Mouse (Mus musculus) kidney, adult 2 months (tissue): ENCODE measurements around the gene Atrnl1. TPM values are rescaled to one million over a fixed set of nuclear protein-coding genes. Genes with fewer than 3 reads are reported as not detected.
A peak's percentile ranks its signal among the peaks of the same experiment; 100 is the strongest.

ENCODE experiments used
- DNase-seq: peaks from one replicate; pipeline ENCODE4 v3.0.0; 2021
- H3K27ac ChIP-seq: fragments of 200-500 bp; 2 replicates; pipeline ENCODE4 v1.5.1; 2012; ENCODE audit warnings: low read depth, low read length, control low read depth, inconsistent platforms; ENCODE audit not compliant: insufficient read depth
- H3K27me3 ChIP-seq: fragments of 200-500 bp; replicated peaks from 2 replicates; pipeline ENCODE4 v1.6.1; 2012; ENCODE audit warnings: mild to moderate bottlenecking, moderate library complexity, low read length, inconsistent platforms; ENCODE audit not compliant: control insufficient read depth, insufficient read depth
- H3K36me3 ChIP-seq: fragments of 200-500 bp; 2 replicates; pipeline ENCODE4 v1.6.1; 2012; ENCODE audit warnings: mild to moderate bottlenecking, moderate library complexity, low read length, inconsistent platforms; ENCODE audit not compliant: control insufficient read depth, insufficient read depth
- H3K4me1 ChIP-seq: fragments of 200-500 bp; 2 replicates; pipeline ENCODE4 v1.6.1; 2011; ENCODE audit warnings: low read length; ENCODE audit not compliant: control insufficient read depth, insufficient read depth
- H3K4me3 ChIP-seq: fragments of 200-500 bp; 2 replicates; pipeline ENCODE4 v1.5.1; 2011; ENCODE audit warnings: mild to moderate bottlenecking, low read depth, low read length, control low read depth; ENCODE audit not compliant: insufficient read depth
- CTCF ChIP-seq: fragments of 200-500 bp; conservative IDR thresholded peaks from 2 replicates; pipeline ENCODE4 v1.5.1; 2011; ENCODE audit warnings: low read depth, mild to moderate bottlenecking, control low read depth, low read length, moderate library complexity, mixed read lengths; ENCODE audit not compliant: insufficient read depth, insufficient read length
- POLR2A ChIP-seq: fragments of 200-500 bp; IDR thresholded peaks from one replicate; pipeline ENCODE4 v1.6.1; 2011; ENCODE audit warnings: low read depth, low read length, control low read depth
- WGBS: fragments of 180-500 bp; shearing (Covaris S2); methylation state at CpG from one replicate; pipeline ENCODE4 v1.1.7; 2018; 5-methylcytosine and 5-hydroxymethylcytosine counted together
- polyA plus RNA-seq: library from polyadenylated mRNA; depleted of rRNA; stranded (reverse); fragments of >200 nt; gene quantifications from 2 replicates; pipeline ENCODE4 v1.2.3, GENCODE M21; 2012

The Atrnl1 gene
- polyA plus RNA-seq, 1 experiment: 13.4 TPM

DNA sequence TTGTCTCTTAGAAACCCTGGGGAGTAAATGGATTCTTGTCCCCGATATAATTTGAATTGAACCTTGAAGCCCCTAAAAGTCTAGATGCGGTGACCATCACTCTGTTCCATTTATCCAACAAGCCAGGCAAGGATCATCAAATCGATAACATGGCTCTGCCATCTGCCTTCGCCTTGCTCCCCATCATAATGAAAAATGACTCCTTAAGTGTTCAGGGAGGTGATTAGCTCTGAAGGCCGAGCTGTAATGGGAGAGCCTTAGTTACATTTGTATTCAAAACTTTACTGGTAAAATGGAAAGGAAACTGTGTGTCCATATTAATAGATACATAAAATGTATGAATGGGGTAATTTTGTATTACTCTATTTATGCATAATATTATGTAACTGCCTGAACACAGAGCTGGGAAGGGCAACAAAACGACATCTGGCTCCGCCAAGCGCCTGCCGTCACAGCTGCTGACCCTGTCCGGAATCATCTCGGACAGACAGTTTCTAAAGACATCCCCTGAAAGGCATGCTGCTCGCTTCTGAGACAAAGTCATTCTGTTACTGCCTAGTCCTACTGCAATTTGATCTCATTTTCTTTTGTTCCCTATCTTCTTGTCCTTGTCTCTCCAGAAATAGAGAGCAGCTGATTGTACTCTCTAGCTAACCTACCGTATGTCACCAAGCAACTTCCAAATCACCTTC, 441.8 kb downstream of the Atrnl1 start:
- 78% methylated on average over 13 of the region's 13 CpGs for WGBS
- no peaks in the 10 kb centered on the region for H3K4me1 ChIP-seq
- no peaks in the 10 kb centered on the region; the same call in 1 of the 2 replicates for H3K36me3 ChIP-seq
- H3K4me3 ChIP-seq: no peak overlapping the region
- no peak for TF ChIP-seq POLR2A
- TF ChIP-seq CTCF: no peak
- H3K27ac ChIP-seq: no peak overlapping the region
- H3K27me3 ChIP-seq: no peaks in the 10 kb centered on the region
- DNase-seq: no peak

DNA sequence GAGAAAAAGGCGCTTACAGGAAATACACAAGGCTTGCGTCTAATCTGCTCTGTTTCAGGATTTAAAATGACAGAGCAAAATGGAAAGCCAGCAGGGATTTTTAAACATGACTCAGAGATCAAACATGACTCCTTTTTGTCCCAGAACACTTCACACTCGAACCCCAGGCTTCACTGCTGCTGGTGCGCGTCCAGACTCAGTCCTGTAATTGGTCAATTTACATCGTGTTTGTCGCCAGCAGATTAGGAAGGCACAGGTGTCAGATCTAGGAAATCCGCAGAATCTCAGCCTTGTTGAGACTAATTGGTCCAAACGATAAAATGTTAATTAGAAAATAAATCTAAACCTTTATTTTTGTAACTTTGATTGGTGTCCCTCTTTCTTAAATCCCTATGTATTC, 448.9 kb downstream of the Atrnl1 start:
- H3K4me3 ChIP-seq: no peak overlapping the region
- 73% methylated on average over 9 of the region's 9 CpGs for WGBS
- TF ChIP-seq CTCF (no peak), POLR2A (no peak)

DNA sequence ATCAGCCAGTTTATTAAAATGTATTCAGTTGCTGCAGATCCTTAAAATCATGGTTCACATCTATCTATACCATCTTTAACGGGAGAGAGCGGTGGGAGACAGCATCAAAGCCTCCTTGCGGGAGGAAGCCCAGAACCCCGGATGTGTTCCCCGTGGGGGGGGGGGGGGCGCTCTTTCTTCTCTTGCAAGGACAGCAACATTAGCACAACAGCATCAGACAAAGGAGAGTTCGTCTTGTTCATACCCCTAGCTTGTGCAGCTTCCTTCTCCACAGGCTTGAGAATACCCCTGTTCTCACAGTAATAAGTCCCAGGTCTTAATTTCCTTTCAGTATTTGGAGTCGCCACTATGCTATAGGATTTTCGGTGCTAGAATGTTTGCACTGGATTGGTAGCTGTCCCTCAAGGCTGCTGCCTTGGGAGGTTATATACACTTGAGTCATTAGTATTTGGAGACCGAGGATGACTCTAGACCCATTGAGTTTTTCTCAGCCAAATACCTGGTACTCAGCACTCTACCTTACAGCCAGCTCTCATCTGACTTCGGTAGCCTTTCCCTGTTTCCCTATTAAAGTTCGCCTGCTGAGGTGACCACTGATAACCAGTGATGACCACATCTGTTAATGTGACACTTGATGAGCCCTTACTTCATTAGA, 449.5 kb downstream of the Atrnl1 start:
- 63% methylated on average over 12 of the region's 12 CpGs for WGBS
- H3K36me3 ChIP-seq: no peaks in the 10 kb centered on the region
- no peaks in the 10 kb centered on the region for H3K4me1 ChIP-seq
- no peaks in the 10 kb centered on the region for H3K27me3 ChIP-seq
- TF ChIP-seq POLR2A: no peak
- TF ChIP-seq CTCF: no peak
- no peak overlapping the region for H3K4me3 ChIP-seq
- DNase-seq: no peak
- no peak overlapping the region for H3K27ac ChIP-seq

More for the DNA sequence above, 448.9 kb downstream of the Atrnl1 start:
- DNase-seq: peak; percentile 4
- H3K4me1 ChIP-seq: no peaks in the 10 kb centered on the region
- no peaks in the 10 kb centered on the region for H3K36me3 ChIP-seq
- H3K27me3 ChIP-seq: no peaks in the 10 kb centered on the region
- H3K27ac ChIP-seq: no peak overlapping the region

DNA sequence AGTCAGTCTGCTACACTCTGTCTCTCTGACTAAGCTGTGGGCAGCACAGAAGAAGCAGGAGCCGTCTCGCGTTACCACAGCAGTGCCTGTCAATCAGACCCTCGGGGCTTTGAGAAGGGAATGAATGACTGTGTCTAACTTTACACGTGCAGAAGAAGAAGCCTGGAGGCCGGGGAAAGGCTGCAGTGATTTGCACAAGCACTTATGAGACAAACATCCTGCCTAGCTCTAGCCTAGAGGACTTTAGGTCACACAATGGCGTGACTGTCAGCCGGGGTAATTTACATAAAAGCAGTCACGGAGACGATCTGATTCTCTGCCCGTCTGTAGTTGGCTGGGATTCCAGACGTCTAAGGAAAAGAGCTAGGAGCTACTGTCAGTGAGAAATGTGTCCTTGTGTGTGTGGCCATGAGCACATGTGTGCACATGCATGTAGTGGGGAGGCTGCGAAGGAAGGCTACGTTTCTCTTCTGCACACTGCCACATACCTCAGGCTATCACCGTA, 450.1 kb downstream of the Atrnl1 start:
- WGBS: 53% methylated on average over 15 of the region's 15 CpGs

DNA sequence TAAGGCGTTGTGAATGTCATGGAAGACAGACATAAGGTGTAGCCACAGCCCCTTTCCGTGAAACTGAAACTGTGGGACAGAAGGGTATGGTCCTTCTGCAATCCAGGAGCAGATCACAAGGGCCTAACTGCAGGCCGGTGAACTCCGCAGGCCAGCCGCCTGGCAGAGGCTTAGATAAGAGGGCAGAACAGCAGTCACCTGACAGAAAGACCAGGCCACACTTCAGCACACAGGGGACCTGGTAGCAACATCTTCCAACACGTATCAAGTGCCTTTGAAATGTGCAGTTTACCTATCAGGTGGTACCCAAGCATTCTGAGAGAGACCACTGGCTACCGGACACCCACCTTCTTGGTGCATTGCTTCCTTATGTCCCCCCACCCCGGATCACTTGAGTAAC, 451.1 kb downstream of the Atrnl1 start:
- Histone ChIP-seq H3K4me1 (no peaks in the 10 kb centered on the region), H3K27ac (no peak overlapping the region), H3K4me3 (no peak overlapping the region), H3K36me3 (no peaks in the 10 kb centered on the region), H3K27me3 (no peaks in the 10 kb centered on the region)
- WGBS: 94% methylated on average over 8 of the region's 8 CpGs
- no peak for TF ChIP-seq POLR2A
- no peak for DNase-seq

More for the DNA sequence above, 450.1 kb downstream of the Atrnl1 start:
- Histone ChIP-seq H3K36me3 (no peaks in the 10 kb centered on the region), H3K4me3 (no peak overlapping the region), H3K27me3 (no peaks in the 10 kb centered on the region), H3K27ac (no peak overlapping the region), H3K4me1 (no peaks in the 10 kb centered on the region)
- DNase-seq: peak; percentile 28
- TF ChIP-seq POLR2A (no peak), CTCF (no peak)

DNA sequence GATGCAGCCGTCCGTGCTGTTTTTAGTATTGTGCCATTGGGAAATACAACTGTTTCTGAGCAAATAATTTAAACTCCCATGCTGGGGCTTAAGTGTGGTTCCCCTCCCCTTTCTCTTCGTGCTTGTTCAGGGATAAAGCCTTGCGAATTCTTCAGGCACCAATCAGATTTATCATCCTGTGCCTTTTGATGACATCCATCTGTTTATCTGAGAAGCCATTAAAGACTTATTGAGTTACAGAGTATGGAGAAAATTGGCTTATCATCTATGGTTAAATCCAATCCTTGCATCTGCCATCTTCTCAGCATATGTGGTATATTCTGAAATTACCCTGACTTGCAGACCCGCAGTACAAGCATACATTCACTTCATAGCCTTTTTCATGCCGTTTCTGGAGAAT, 452.7 kb downstream of the Atrnl1 start:
- no peaks in the 10 kb centered on the region for H3K36me3 ChIP-seq
- WGBS: 63% methylated on average over 6 of the region's 6 CpGs
- no peaks in the 10 kb centered on the region for H3K27me3 ChIP-seq
- TF ChIP-seq CTCF (no peak), POLR2A (no peak)
- no peaks in the 10 kb centered on the region; the same call in 1 of the 2 replicates for H3K4me1 ChIP-seq
- no peak overlapping the region for H3K4me3 ChIP-seq
- DNase-seq: peak; percentile 6
- H3K27ac ChIP-seq: no peak overlapping the region
